Mouse (Mus musculus) embryonic facial prominence, embryonic 13.5 days (tissue): ENCODE measurements at regions not wholly inside any gene's neighbourhood (a gene's known extent, or its start where the extent isn't known, plus 50 kb on each side); places are given as distances from the start of the nearest gene placed in this dataset.

Experiments
- ATAC-seq: fragments of 200-750 bp; cut with Nextera tagmentation; 2 replicates; pipeline ENCODE4 v1.8.0; 2017; ENCODE audit warnings: low read depth; ENCODE audit not compliant: insufficient number of reproducible peaks, insufficient read depth, low FRiP score, low TSS enrichment
- H3K27ac ChIP-seq: fragments of 300-500 bp; sonication (generic); 2 replicates; pipeline ENCODE4 v1.5.1; 2015; ENCODE audit warnings: moderate library complexity, mild to moderate bottlenecking, inconsistent platforms
- H3K27me3 ChIP-seq: fragments of 300-500 bp; sonication (generic); 2 replicates; pipeline ENCODE4 v1.6.1; 2015; ENCODE audit warnings: mild to moderate bottlenecking, inconsistent platforms
- H3K36me3 ChIP-seq: fragments of 300-500 bp; sonication (generic); 2 replicates; pipeline ENCODE4 v1.6.1; 2015; ENCODE audit warnings: mild to moderate bottlenecking, inconsistent platforms
- H3K4me1 ChIP-seq: fragments of 300-500 bp; sonication (generic); 2 replicates; pipeline ENCODE4 v1.6.1; 2015; ENCODE audit warnings: inconsistent platforms
- H3K4me2 ChIP-seq: fragments of 300-500 bp; sonication (generic); 2 replicates; pipeline ENCODE4 v1.6.1; 2015; ENCODE audit warnings: moderate library complexity, mild to moderate bottlenecking, inconsistent platforms
- H3K4me3 ChIP-seq: fragments of 300-500 bp; sonication (generic); 2 replicates; pipeline ENCODE4 v1.5.1; 2015; ENCODE audit warnings: mild to moderate bottlenecking, inconsistent platforms
- H3K9ac ChIP-seq: fragments of 300-500 bp; sonication (generic); 2 replicates; pipeline ENCODE4 v1.6.1; 2015; ENCODE audit warnings: mild to moderate bottlenecking, inconsistent platforms
- H3K9me3 ChIP-seq: fragments of 300-500 bp; sonication (generic); 2 replicates; pipeline ENCODE4 v1.6.1; 2016; ENCODE audit warnings: inconsistent platforms
- WGBS: fragments of 180-500 bp; shearing (Covaris S2); methylation state at CpG from one replicate; pipeline ENCODE4 v1.1.7; 2015; ENCODE audit warnings: mixed read lengths; 5-methylcytosine and 5-hydroxymethylcytosine counted together

- H3K4me3 ChIP-seq: no peak overlapping the region
- H3K9me3 ChIP-seq: no peaks in the 10 kb centered on the region
- H3K4me1 ChIP-seq: peaks cover 11% of the 10 kb centered on the region
- H3K27me3 ChIP-seq: no peaks in the 10 kb centered on the region
- WGBS: 83% methylated on average over 11 of the region's 11 CpGs
- no peak overlapping the region for H3K27ac ChIP-seq
- H3K36me3 ChIP-seq: no peaks in the 10 kb centered on the region
- no peak for ATAC-seq
- H3K9ac ChIP-seq: no peak overlapping the region
- no peak overlapping the region for H3K4me2 ChIP-seq
Measured at GRCm38 (mm10) chr15:36914239-36915100, 93.1 kb downstream of the Zfp706 start.

- Histone ChIP-seq H3K27ac (no peak overlapping the region), H3K36me3 (no peaks in the 10 kb centered on the region), H3K27me3 (no peaks in the 10 kb centered on the region), H3K4me3 (no peak overlapping the region), H3K4me2 (no peak overlapping the region), H3K9ac (no peak overlapping the region), H3K4me1 (peaks cover 11% of the 10 kb centered on the region), H3K9me3 (no peaks in the 10 kb centered on the region)
- WGBS: 82% methylated on average over 7 of the region's 7 CpGs
- ATAC-seq: no peak
Measured at GRCm38 (mm10) chr15:36913308-36913707, 94.3 kb downstream of the Zfp706 start.

GRCm38 (mm10) chr15:36910272-36910671 is 97.3 kb downstream of the Zfp706 start:
- H3K27ac ChIP-seq: no peak overlapping the region
- ATAC-seq: no peak
- no peaks in the 10 kb centered on the region for H3K9me3 ChIP-seq
- H3K4me2 ChIP-seq: no peak overlapping the region
- H3K4me1 ChIP-seq: peaks cover 4% of the 10 kb centered on the region; the same call in 1 of the 2 replicates
- WGBS: 51% methylated on average over 2 of the region's 2 CpGs
- H3K27me3 ChIP-seq: no peaks in the 10 kb centered on the region
- no peaks in the 10 kb centered on the region for H3K36me3 ChIP-seq
- H3K9ac ChIP-seq: no peak overlapping the region
- H3K4me3 ChIP-seq: no peak overlapping the region

GRCm38 (mm10) chr15:36909494-36909893 is 98.1 kb downstream of the Zfp706 start:
- Histone ChIP-seq H3K27me3 (no peaks in the 10 kb centered on the region), H3K4me3 (no peak overlapping the region), H3K27ac (no peak overlapping the region), H3K4me2 (no peak overlapping the region), H3K9ac (no peak overlapping the region), H3K4me1 (peaks cover 4% of the 10 kb centered on the region; the same call in 1 of the 2 replicates), H3K36me3 (no peaks in the 10 kb centered on the region), H3K9me3 (no peaks in the 10 kb centered on the region)
- no peak for ATAC-seq
- 77% methylated on average over 3 of the region's 3 CpGs for WGBS

GRCm38 (mm10) chr15:36906789-36907188 is 100.8 kb downstream of the Zfp706 start:
- Histone ChIP-seq H3K27me3 (no peaks in the 10 kb centered on the region), H3K27ac (no peak overlapping the region), H3K9me3 (no peaks in the 10 kb centered on the region), H3K4me2 (no peak overlapping the region), H3K36me3 (no peaks in the 10 kb centered on the region), H3K9ac (no peak overlapping the region), H3K4me3 (no peak overlapping the region), H3K4me1 (peaks cover 8% of the 10 kb centered on the region)
- no peak for ATAC-seq
- 84% methylated on average over 5 of the region's 5 CpGs for WGBS

- no peak overlapping the region for H3K27ac ChIP-seq
Measured at GRCm38 (mm10) chr15:36906052-36906451, 101.5 kb downstream of the Zfp706 start.

GRCm38 (mm10) chr15:36903922-36904321 is 103.7 kb downstream of the Zfp706 start:
- peaks cover 21% of the 10 kb centered on the region for H3K4me1 ChIP-seq
- no peak for ATAC-seq
- WGBS: 69% methylated on average over 5 of the region's 5 CpGs

More at GRCm38 (mm10) chr15:36906052-36906451, 101.5 kb downstream of the Zfp706 start:
- Histone ChIP-seq H3K36me3 (no peaks in the 10 kb centered on the region), H3K4me2 (no peak overlapping the region), H3K27me3 (no peaks in the 10 kb centered on the region), H3K4me1 (peaks cover 15% of the 10 kb centered on the region), H3K4me3 (no peak overlapping the region), H3K9me3 (no peaks in the 10 kb centered on the region), H3K9ac (no peak overlapping the region)
- ATAC-seq: no peak
- WGBS: 80% methylated on average over 3 of the region's 3 CpGs

GRCm38 (mm10) chr15:36903309-36903708 is 104.3 kb downstream of the Zfp706 start:
- Histone ChIP-seq H3K27me3 (no peaks in the 10 kb centered on the region), H3K9ac (no peak overlapping the region), H3K4me3 (no peak overlapping the region), H3K9me3 (no peaks in the 10 kb centered on the region), H3K4me1 (peaks cover 21% of the 10 kb centered on the region), H3K36me3 (no peaks in the 10 kb centered on the region), H3K27ac (no peak overlapping the region), H3K4me2 (no peak overlapping the region)
- ATAC-seq: no peak
- WGBS: 63% methylated on average over 4 of the region's 4 CpGs

More at GRCm38 (mm10) chr15:36903922-36904321, 103.7 kb downstream of the Zfp706 start:
- Histone ChIP-seq H3K9me3 (no peaks in the 10 kb centered on the region), H3K4me3 (no peak overlapping the region), H3K27ac (no peak overlapping the region), H3K27me3 (no peaks in the 10 kb centered on the region), H3K36me3 (no peaks in the 10 kb centered on the region), H3K9ac (no peak overlapping the region), H3K4me2 (no peak overlapping the region)

- H3K9ac ChIP-seq: 0 out of 2 replicates have a peak overlapping the region, but pooled peaks have one; percentile 16
- H3K36me3 ChIP-seq: no peaks in the 10 kb centered on the region
- no peaks in the 10 kb centered on the region for H3K27me3 ChIP-seq
- H3K27ac ChIP-seq: no peak overlapping the region
- no peak overlapping the region for H3K4me3 ChIP-seq
- WGBS: 7% methylated on average over 7 of the region's 7 CpGs
- peaks cover 21% of the 10 kb centered on the region for H3K4me1 ChIP-seq
- H3K4me2 ChIP-seq: peak overlapping the region; percentile 9; the same call in 1 of the 2 replicates
- peak; percentile 79; the same call in 1 of the 2 replicates for ATAC-seq
- H3K9me3 ChIP-seq: no peaks in the 10 kb centered on the region
Measured at GRCm38 (mm10) chr15:36901830-36902285, 105.7 kb downstream of the Zfp706 start.

- no peak overlapping the region for H3K4me3 ChIP-seq
- no peak for ATAC-seq
- no peaks in the 10 kb centered on the region for H3K27me3 ChIP-seq
- no peaks in the 10 kb centered on the region for H3K36me3 ChIP-seq
- H3K4me2 ChIP-seq: peak overlapping the region; percentile 9; the same call in 1 of the 2 replicates
- no peak overlapping the region for H3K27ac ChIP-seq
- peaks cover 21% of the 10 kb centered on the region for H3K4me1 ChIP-seq
- no peaks in the 10 kb centered on the region for H3K9me3 ChIP-seq
- 0 out of 2 replicates have a peak overlapping the region, but pooled peaks have one; percentile 16 for H3K9ac ChIP-seq
- WGBS: 63% methylated on average over 5 of the region's 5 CpGs
Measured at GRCm38 (mm10) chr15:36901350-36901749, 106.2 kb downstream of the Zfp706 start.

- 51% methylated on average over 2 of the region's 2 CpGs for WGBS
- Histone ChIP-seq H3K27ac (no peak overlapping the region; the same call in 1 of the 2 replicates), H3K36me3 (no peaks in the 10 kb centered on the region), H3K9me3 (no peaks in the 10 kb centered on the region), H3K4me3 (no peak overlapping the region), H3K9ac (no peak overlapping the region), H3K27me3 (no peaks in the 10 kb centered on the region), H3K4me2 (no peak overlapping the region), H3K4me1 (peaks cover 21% of the 10 kb centered on the region)
- no peak for ATAC-seq
Measured at GRCm38 (mm10) chr15:36900940-36901339, 106.6 kb downstream of the Zfp706 start.

GRCm38 (mm10) chr15:36899882-36900281 is 107.7 kb downstream of the Zfp706 start:
- no peak overlapping the region for H3K27ac ChIP-seq
- ATAC-seq: no peak
- no peak overlapping the region for H3K4me3 ChIP-seq
- peaks cover 21% of the 10 kb centered on the region for H3K4me1 ChIP-seq
- H3K27me3 ChIP-seq: no peaks in the 10 kb centered on the region
- H3K36me3 ChIP-seq: no peaks in the 10 kb centered on the region
- H3K9ac ChIP-seq: no peak overlapping the region
- no peak overlapping the region for H3K4me2 ChIP-seq
- 70% methylated on average over 2 of the region's 2 CpGs for WGBS
- H3K9me3 ChIP-seq: no peaks in the 10 kb centered on the region
